Mouse (Mus musculus) CH12F3 (cell line): Measurements from ENCODE around the gene Wdr5.

ENCODE experiments used
- in situ Hi-C: fragments of 300-500 bp; cut with MboI; formaldehyde crosslinking; loops from 2 replicates; pipeline ENCODE4 v1.14.3; 2020; ENCODE audit warnings: low sequenced_read_pairs

The Wdr5 gene

DNA sequence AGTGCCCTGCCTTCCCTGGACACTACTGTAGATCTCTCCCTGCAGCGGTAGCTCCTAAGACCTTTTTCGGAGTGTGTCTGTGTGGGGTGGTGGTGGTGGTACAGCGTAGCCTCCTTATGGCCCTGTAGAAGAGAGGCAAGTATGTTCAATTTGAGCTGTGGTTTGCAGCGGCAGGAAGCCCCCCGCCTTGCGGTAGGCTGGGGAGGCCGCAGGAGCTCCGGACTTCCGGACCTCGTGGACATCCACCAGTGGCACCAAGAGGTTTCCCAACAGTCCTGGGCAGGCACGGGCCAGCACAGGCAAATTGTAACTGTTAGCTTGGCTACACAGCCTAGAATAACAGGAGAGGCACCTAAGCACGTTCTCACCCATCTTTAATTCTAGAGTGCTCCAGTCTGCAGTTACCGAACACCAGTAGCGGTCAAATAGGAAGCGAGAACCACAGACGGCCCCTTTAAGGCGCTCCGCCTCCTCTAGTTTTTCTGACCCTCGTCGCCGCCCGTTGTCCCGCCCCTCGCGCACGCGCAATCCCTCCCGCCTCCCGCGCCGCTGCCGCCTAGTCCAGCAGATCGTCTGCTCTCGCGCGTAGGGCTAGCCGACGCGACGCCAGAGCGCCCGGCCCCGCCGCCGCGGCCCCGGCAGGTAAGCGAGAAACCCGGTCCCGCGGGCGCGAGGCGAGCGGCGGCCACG, at the start of gene Wdr5:
Gene Wdr5, plus strand, starts transcription at position 519 of the 690 bp plus-strand sequence.
- in situ Hi-C loops: no loop called here

DNA sequence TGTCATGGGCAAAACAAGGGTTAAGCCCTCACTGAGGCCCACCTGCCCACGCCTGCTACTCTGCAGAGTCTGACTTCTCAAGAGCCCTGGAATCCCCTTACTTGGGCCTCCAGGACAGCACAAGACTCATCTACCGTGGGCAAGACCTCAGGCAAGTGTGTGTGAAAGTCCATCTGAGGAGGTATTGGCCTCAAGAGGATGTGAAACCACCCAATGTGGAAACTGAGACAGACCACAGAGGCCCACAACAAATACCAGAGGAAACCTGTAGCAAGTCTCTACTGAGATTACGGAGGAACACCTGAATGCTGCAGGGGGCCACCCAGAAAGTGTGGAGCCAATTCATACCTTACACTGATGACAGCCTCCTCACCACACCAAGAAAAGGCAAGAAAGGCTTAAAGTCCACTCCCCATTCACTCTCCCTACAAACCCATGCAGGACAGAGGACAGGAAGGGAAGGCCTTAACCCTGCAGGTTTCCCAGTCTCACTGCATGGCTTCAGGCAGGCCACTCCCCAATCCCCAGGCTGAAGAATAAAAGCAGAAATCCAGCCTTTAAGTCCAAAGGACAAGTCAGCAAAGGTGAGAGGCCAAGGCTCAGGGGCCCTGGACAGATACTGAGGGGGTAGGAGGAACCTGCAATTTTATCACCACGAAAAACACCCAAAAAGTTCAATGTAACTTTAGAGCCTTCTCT, 45.5 kb upstream of the Wdr5 start:
- in situ Hi-C loops: no loop called here

DNA sequence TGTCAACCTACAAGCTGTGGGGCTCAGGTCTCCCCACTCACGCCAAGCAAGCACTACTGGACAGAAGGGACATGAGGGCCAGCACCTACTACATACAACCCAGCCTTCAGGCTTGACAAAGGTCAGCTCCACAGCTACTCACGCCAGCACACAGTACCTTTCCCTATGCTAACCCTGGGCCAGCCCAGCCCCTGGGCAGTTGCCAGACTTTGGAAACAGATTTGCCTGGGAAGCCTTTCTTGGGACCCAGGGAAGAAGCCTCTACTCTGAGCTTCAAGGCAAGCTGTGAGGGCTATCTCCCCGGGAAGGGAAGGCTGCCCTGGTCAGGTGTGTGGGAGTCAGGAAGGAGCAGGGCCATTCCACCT, 45.0 kb upstream of the Wdr5 start:
- in situ Hi-C loops: no loop called here

DNA sequence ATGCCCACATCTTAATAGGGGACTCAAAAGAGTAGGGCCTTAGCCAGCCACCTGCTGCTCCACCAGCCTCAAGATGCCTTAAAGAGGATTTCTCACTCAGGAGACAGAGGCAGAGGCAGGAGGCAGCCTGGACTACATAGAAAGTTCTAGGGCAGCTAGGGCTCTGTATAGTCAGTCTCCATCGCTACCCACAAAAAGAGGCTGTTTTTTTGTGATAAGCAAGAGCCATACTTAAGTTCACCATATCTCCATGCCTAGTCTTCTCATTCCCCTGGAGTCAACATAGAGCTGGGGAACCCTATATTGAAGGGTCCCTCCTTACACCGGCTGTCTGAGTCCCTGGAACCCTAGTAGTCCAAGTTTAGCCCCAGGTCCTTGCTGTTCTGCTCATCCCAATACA, 44.4 kb upstream of the Wdr5 start:
- in situ Hi-C loops: no loop called here

DNA sequence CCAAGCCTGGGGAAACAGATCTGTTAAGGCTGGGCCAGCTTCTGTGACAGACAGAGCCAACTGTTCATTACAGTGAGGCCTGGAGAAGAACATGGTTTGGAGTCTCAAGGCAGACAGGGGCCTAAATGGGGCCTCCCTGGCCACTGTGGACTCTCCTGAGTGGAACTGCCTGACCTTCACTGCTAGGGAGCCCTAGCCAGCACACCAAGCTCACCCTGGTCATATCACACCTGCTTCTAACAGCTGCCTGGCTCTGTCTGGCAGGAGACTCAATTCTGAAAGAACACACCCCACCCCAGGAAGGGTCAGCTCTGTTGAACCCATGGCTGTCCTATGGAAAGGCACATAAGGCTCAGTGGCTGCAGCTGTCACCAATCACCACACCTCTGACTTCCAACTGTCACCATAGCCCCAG, 43.8 kb upstream of the Wdr5 start:
- in situ Hi-C loops: no loop called here

DNA sequence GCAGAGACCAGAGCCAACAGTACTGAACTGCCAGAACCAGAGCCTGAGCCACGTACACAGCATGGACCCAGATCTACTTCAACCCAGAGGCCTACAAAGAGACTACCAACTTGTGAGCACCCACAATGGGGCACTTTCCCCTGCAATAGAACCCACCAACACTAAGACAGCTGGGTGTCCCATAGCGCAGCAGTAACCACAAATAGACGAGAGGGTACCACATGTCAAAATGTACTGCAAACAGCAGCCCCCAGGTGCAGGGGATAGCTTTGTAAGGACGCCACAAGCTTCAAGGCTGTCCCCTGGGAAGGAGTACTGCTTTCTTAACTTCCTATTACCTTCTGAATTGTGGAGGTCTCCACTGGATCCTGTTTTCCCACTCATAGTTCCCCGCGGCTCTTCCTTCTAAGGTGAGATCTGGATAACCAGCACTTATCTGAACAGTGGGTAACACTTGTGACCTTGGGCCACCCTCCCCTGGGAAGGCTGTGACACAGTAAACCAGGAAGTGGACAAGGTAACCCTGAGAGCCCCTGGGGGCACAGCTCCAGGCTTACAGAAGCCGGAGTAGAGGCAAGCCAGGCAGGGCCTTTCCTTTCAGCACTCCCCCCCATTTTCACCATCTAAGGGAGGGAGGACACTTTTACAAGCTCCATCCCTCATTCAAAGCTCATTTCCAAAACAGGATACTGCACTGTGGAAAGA, 41.7 kb upstream of the Wdr5 start:
- in situ Hi-C loops: no loop called here

DNA sequence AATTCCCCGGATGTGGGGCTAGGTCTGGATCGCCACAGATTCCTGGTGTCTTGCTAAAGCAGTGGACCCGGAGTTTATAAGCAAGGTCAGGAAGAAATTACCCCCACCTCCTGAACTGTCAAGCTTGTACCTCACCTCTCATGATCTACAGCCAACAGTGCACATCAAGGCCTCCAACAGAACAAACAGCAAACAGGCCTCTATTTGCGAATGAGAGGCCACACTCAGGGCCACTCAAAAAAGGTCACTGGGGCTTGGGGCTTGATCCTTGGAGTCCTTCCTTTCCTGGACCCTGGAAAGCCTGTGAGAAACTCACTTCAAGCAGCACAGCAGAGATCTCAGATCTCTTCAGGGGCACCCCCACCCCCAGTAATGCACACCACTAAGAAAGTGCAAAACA, 41.0 kb upstream of the Wdr5 start:
- in situ Hi-C loops: no loop called here

DNA sequence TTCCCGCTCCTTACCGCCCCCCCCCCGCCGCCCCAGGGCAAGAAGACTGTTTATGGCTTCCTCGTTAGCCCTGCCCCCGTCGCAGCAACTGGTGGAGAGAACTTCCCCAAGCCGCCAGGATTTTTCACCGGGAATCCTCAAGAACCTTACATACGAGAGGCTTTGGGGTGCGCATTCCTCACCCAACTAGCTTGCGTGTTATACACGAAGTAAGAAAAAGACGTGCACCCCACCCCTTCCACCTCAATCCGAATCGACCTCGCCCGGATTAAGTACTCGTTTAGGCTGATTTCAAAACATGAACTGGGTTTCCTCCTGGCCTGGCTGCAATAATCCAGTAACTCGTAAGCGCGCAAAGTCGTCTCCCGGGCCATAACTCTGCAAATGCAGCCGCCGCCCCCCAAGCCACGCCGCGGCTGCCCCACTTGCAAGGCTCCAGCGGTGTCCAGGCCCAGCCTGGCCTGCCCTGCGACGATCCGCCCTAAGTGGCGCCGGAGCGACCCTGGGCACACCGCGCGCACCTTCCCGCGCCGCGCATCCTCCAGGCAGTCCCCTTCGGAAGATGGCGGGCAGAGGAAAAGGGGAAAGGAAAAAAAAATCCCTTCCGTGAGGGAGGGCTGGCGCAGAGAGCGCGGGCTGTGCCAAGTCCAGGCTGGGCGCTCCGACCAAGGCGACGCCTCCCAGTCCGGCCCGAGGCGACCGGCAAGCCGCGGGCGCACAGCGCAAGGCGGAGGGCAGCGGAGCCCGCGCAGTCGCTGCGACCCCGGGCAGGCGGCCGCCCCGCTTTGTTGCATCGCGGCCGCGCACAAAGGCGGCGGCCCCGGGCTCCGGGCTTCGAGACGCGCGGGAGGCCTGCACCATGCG, 40.1 kb upstream of the Wdr5 start:
- in situ Hi-C loops: no loop called here

DNA sequence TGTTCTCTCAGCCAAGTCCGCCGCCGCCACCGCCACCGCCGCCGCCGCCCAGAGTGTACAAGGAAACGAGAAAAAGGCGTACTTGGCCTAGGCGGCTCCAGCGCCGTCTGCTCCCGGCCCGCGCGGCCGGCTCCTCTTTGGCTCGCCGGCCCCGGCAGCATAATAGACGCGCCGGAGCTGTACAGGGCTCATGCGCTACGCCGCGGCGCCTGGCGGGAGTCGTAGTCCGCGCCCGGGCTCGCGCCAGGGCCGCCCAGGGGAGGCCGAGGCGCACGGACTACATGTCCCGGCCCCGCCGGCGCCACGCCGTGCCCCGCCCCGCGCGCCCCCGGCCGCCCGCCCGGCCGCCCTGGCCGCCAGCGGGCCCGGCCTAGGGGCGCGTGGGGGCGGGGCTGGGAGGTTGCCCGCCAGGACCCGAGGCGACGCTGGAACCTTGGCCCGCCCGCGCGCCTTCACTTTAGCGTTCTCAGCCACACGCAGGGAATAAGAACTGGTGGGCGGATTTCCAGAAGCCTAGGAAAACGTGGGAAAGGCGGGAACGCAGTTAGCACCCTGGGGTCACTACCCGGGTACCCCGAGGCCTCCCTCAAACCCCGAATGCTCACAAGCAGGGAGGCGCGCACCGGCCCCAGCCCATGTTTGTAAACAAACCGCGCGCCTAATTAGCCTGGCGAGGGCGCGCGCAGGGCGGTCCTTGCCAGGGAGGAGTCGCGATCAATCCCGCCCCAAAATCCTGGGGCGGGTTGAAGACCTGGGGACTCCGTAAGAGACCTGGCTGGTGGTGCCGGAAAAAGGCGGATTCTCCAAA, 39.3 kb upstream of the Wdr5 start:
- in situ Hi-C loops: no loop called here

DNA sequence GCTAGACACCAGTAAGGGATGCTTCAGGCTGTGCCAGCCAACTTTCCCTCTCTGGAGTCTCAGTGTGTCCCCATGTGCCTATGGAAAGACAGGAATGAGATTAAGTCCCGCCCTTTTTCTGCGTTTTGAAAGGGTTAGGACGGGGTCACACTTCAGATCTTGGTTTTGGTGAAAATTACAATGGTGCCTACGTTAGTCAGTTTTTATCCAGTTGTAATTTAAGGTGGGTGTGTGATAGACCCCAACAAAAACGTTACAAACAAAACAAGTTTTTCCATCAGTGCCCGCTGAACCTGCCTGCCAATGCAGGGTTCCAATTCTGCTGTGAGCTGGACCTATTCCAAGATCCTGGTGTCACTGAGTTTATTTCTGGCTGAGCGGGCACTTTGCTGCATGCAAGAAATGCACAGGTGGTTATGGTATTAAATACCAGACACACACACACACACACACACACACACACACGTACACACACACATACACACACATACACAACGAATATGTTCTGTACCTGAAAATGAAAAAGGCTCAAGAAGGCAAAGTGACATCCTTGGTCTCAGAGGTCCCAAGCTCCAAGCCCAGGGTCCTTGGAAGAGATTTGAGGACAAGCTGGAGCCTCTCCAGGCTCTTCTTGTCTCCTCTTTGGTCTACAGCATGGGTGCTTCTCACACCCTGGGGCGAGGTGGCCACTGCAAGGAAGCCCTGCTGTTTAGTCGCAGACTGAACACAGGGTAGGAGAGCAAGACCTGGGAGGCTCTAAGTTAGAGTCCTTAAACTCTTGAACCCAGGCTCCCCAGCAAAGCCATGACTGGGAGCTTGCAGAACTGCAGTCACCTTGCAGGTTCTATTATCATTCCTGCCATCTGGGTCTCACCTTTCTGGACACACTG, 38.4 kb upstream of the Wdr5 start:
- in situ Hi-C loops: no loop called here

DNA sequence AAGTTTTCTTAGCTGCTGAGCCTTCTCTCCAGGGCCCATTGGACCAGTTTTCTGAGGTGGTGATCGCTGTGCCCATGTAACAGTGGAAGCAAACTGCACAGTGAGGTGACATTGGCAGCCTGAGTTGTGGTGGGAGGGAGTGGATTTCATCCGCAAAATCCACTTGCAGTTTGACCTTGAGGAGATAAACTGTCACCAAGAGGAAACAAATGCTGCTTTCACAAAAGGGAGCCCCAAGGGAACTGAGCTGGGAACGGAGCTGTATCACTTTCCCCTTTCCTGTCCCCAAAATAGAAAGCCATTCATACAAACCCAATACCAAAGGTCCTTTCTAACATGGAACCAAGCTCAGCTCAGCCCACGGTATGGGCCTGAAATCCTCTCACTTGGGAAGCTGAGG, 35.1 kb upstream of the Wdr5 start:
- in situ Hi-C loops: no loop called here

DNA sequence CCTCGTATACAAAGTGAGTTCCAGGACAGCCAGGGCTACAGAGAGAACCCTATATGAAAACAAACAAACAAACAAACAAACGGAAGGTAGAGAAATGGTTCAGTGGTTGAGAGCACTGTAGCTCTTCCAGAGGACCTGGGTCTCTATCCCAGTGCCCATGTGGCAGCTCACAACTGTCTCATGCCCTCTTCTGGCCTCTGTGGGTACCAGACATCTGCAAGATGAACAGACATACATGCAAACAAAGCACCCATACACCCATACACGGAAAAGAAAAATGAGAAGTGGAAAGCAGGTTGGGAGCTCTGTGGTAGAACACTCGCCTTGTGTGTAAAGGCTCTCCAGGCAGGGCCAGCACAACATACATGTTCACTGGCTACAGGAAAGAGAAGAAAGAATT, 34.6 kb upstream of the Wdr5 start:
- in situ Hi-C loops: no loop called here

DNA sequence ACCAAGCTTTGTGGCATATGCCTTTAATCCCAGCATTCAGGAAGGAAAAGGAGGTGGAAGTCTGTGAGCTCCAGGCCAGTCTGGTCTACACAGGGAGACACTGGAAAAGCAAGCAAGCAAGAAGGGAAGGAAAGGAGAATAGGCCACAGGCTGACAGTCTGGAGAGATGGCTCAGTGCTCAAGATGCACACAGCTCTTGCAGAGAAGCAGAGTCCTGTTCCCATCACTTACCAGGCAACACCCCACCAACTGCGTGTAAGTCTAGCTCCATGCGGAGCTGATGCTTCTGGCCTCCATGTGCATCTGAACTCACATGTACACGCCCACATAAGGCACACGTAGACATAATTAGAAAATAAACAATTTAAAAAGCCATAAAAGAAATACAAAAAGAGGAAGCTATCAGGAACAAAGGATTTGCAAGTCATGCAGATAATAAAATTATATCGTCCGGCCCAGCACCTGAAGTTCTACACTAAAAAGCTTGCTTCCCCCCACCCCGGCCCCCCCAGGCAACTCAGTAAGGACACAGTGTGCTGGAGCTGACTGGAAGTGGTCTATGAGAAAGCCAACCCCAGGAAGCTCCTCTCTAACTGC, 32.6 kb upstream of the Wdr5 start:
- in situ Hi-C loops: no loop called here

DNA sequence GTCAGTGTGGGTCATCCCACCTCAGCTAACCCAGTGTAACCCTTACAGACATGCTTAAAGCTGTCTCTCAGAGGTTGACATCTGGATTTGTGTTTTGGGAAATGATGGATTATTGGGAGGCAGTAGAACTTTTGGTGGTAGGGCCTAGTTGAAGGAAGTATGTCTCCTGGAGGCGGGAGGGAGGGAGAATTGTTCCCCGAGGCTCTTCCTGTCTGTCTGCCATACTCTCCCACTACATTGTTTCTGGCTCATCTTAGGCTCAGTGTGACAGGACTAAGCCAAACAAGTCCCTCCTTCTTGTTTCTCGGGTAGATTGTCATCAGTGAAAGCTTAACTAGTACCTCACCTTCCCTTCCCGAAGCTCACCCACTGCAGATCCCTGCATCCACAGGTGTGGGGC, 28.2 kb upstream of the Wdr5 start:
- in situ Hi-C loops: no loop called here

DNA sequence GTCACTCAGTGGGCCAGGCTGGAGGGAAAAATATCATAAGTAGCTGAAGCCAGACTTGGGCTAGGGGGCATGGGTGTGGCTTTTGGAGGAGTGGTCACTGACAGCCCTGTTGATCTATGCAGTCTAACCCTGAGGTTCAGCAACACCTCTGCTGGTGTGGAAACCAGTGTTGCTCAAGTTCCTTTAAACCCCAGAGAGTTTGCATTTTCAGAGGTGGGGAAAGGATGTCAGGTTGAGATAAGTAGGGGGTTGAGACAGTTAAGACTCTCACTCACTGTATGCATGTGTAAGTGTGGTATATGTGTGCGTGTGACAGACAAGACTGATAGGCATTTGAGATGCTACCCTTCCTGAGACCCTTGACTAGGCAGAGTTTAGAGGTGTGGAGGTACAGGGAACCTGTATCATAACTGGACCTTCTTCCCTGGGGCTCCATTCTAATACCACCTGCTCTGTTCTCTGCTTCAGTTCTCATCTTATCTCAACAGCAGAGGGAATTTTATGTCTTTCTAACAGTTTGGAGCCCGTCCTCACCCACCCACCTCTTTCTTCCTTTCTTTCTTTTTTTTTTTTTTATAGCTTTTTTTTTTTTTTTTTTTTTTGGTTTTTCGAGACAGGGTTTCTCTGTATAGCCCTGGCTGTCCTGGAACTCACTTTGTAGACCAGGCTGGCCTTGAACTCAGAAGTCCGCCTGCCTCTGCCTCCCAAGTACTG, 27.5 kb upstream of the Wdr5 start:
- in situ Hi-C loops: no loop called here

DNA sequence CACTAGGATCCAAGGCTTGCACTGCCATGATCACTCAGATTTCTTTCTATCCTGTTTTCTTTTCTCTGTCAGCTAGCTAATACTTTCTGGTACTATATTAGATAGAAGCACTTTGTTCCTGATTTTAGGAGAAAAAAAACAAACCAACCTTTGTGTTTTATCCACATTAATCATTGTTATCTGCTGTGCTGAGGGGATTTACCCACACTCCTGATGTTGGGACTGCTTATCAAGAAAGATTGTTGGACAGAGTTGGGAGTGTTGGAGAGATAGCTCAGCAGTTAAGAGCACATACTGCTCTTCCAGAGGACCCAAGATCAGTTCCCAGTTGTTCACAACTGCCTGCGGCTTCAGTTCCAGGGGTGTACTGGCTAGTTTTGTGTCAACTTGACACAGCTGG, 26.6 kb upstream of the Wdr5 start:
- in situ Hi-C loops: no loop called here

DNA sequence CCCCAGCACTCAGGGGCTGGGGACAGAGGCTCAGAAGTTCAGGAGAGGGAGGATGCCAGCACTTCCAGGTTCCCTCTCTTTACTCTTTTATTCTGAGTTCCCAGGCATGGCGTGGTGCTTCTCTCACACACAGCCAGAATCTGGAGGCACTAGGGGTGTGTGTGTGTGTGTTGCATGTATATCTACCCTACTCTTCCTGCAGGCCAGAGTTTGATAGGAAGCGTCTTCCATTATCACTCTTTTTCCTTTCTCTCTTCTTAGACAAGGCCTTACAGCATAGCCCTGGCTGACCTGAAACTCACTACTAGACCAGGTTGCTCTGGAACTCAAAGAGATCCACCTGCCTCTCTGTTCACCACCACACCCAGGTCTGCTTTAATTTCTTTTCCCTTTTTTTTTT, 24.0 kb upstream of the Wdr5 start:
- in situ Hi-C loops: no loop called here

DNA sequence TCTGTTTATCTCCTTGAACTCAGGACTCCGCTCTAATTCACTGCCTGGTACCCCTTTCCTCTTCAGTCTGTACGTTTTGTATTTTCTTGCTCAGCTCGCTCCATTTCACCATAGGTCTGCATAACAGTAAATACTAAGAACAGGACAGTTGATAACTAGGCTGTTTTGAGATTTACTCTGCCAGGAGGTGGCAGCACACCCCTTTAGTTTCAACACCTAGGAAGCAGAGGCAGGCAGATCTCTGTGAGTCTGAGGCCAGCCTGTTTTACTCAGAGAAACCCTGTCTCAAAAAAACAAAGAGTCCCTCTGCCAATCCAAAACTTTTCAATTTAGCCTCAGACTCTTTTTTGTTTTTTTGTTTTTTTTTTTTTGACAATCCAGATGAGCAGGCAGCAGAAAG, 21.0 kb upstream of the Wdr5 start:
- in situ Hi-C loops: no loop called here
